Mouse (Mus musculus): Measurements from ENCODE around the gene Ptprh.

Ptprh gene

GRCm38 (mm10) chr7:4501558-4502397 is 102.1 kb downstream of the Ptprh start, which contains the start of gene Ppp1r12c:
Gene Ppp1r12c (minus strand): TSS chr7:4501680.
- DNase-seq (ENCODE audit: low spot score): peak; percentile 83

GRCm38 (mm10) chr7:4500892-4501471 is 102.9 kb downstream of the Ptprh start:
- no peak for DNase-seq (ENCODE audit: low spot score)

DNA sequence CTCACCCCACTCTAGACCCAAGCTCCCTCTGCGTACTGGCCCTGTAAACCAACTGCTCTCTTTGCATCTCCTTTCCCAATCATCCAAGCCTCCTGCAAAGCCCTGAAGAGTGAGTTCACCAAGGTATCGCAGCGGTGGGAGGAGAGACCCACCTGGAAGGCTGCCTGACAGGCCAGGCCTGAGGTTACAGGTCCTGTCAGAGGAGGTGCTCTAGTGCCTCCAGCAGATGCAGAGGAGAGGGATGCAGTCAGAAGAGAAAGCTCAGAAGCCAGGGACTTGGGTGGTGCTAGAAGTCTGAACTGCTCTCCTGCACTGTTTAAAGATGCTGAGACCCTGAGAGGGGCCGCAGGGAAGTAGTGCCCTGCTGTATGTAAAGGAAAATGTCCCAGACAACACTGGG is 104.8 kb downstream of the Ptprh start:
- DNase-seq (ENCODE audit: low spot score): no peak
